Mouse (Mus musculus) gastrocnemius, postnatal 4 days (tissue): ENCODE results near the gene Ccdc92. TPM values are rescaled to one million over a fixed set of nuclear protein-coding genes. Genes with fewer than 3 reads are reported as not detected.

Experiments
- total RNA-seq, 2 experiments: library from RNA; stranded (reverse); gene quantifications; 2 replicates each; pipeline ENCODE4 v1.2.3; 2021

Gene Ccdc92
- total RNA-seq, 2 experiments from 2014 or later, result 0.49 to 0.60 TPM

Other genes starting within 250 kb of the Ccdc92 start
- 10 to 100 TPM; 26.5 to 31.4 TPM for gene Atp6v0a2, start 233.8 kb downstream of the Ccdc92 start, total RNA-seq
- gene Dnah10, start 137.3 kb downstream of the Ccdc92 start, total RNA-seq, result under 1 TPM; 0.10 TPM
- 10 to 100 TPM; 35.5 to 35.6 TPM for gene Zfp664, start 267 bp upstream of the Ccdc92 start, total RNA-seq
- gene Rflna, start 140.8 kb upstream of the Ccdc92 start, total RNA-seq, result 1 to 10 TPM; 2.0 to 2.3 TPM